Mouse (Mus musculus) stomach, embryonic 14.5 days (tissue): Measurements from ENCODE around the gene Nacc1. TPM values are rescaled to one million over a fixed set of nuclear protein-coding genes. Genes with fewer than 3 reads are reported as not detected.
A peak's percentile ranks its signal among the peaks of the same experiment; 100 is the strongest.

ENCODE experiments used
- ATAC-seq: fragments of 200-750 bp; cut with Nextera tagmentation; 2 replicates; pipeline ENCODE4 v1.8.0; 2017; ENCODE audit warnings: low read depth, moderate TSS enrichment; ENCODE audit not compliant: insufficient number of reproducible peaks, insufficient read depth, low FRiP score
- H3K27ac ChIP-seq: fragments of 300-500 bp; sonication (generic); 2 replicates; pipeline ENCODE4 v1.5.1; 2014; ENCODE audit warnings: mild to moderate bottlenecking, low read length, moderate library complexity, mixed read lengths
- H3K27me3 ChIP-seq: fragments of 300-500 bp; sonication (generic); 2 replicates; pipeline ENCODE4 v1.6.1; 2014; ENCODE audit warnings: low read length, control low read depth, mixed read lengths; ENCODE audit not compliant: control insufficient read depth, insufficient read depth
- H3K36me3 ChIP-seq: fragments of 300-500 bp; sonication (generic); 2 replicates; pipeline ENCODE4 v1.6.1; 2014; ENCODE audit warnings: mild to moderate bottlenecking, control low read depth, low read length, moderate library complexity, mixed read lengths; ENCODE audit not compliant: control insufficient read depth, insufficient read depth
- H3K4me1 ChIP-seq: fragments of 300-500 bp; sonication (generic); 2 replicates; pipeline ENCODE4 v1.6.1; 2014; ENCODE audit warnings: low read length, control low read depth, mixed read lengths; ENCODE audit not compliant: control insufficient read depth, insufficient read depth
- H3K4me2 ChIP-seq: fragments of 300-500 bp; sonication (generic); replicated peaks from 2 replicates; pipeline ENCODE4 v1.6.1; 2014; ENCODE audit warnings: low read depth, low read length, control low read depth
- H3K4me3 ChIP-seq: fragments of 300-500 bp; sonication (generic); 2 replicates; pipeline ENCODE4 v1.5.1; 2014; ENCODE audit warnings: low read depth, low read length, control low read depth
- H3K9ac ChIP-seq: fragments of 300-500 bp; sonication (generic); replicated peaks from 2 replicates; pipeline ENCODE4 v1.6.1; 2014; ENCODE audit warnings: low read depth, mild to moderate bottlenecking, control low read depth, low read length, moderate library complexity, mixed read lengths
- H3K9me3 ChIP-seq: fragments of 300-500 bp; sonication (generic); 2 replicates; pipeline ENCODE4 v1.6.1; 2016; ENCODE audit warnings: low read depth, low read length, control low read depth; ENCODE audit not compliant: control insufficient read depth
- WGBS: fragments of 180-500 bp; shearing (Covaris S2); extraction: QIAGEN DNeasy Blood & Tissue Kit; methylation state at CpG from one replicate; pipeline ENCODE4 v1.1.7; 2014; 5-methylcytosine and 5-hydroxymethylcytosine counted together
- polyA plus RNA-seq: library from polyadenylated mRNA; unstranded; fragments of >200 nt; fragmentation: Nextera tagmentation; extraction: Ambion mirVana; gene quantifications from 2 replicates; pipeline ENCODE4 v1.2.1, GENCODE M21; 2014

Gene Nacc1
- polyA plus RNA-seq, 1 experiment from 2014 or later, result 25.7 TPM

GRCm38 (mm10) chr8:84711933-84712758 lies 24.5 kb upstream of the Nacc1 start:
- H3K9me3 ChIP-seq, result no peaks in the 10 kb centered on the region
- H3K9ac ChIP-seq, result peak overlapping the region; percentile 25; the same call in 1 of the 2 replicates
- peak overlapping the region; percentile 33; the same call in 1 of the 2 replicates for H3K4me2 ChIP-seq
- peak overlapping the region; percentile 83 for H3K27ac ChIP-seq
- H3K4me1 ChIP-seq, result peaks cover 46% of the 10 kb centered on the region
- H3K4me3 ChIP-seq, result no peak overlapping the region
- H3K36me3 ChIP-seq, result peaks cover 19% of the 10 kb centered on the region
- WGBS, result 10% methylated on average over 11 of the region's 11 CpGs
- H3K27me3 ChIP-seq, result peaks cover 13% of the 10 kb centered on the region
- ATAC-seq, result peak; percentile 69

GRCm38 (mm10) chr8:84711312-84711711 lies 23.6 kb upstream of the Nacc1 start:
- no peak overlapping the region for H3K4me2 ChIP-seq
- no peak overlapping the region for H3K4me3 ChIP-seq
- H3K9me3 ChIP-seq, result no peaks in the 10 kb centered on the region
- H3K27ac ChIP-seq, result peak overlapping the region; percentile 83; the same call in 1 of the 2 replicates
- peaks cover 47% of the 10 kb centered on the region for H3K4me1 ChIP-seq
- H3K27me3 ChIP-seq, result peaks cover 11% of the 10 kb centered on the region; the same call in 1 of the 2 replicates
- WGBS, result 64% methylated on average over 3 of the region's 3 CpGs
- peaks cover 12% of the 10 kb centered on the region; the same call in 1 of the 2 replicates for H3K36me3 ChIP-seq
- ATAC-seq, result no peak
- H3K9ac ChIP-seq, result no peak overlapping the region

GRCm38 (mm10) chr8:84709931-84710330 lies 22.3 kb upstream of the Nacc1 start:
- peaks cover 19% of the 10 kb centered on the region; the same call in 1 of the 2 replicates for H3K27me3 ChIP-seq
- H3K27ac ChIP-seq, result no peak overlapping the region
- peaks cover 12% of the 10 kb centered on the region; the same call in 1 of the 2 replicates for H3K36me3 ChIP-seq
- H3K4me3 ChIP-seq, result no peak overlapping the region
- WGBS, result 92% methylated on average over 1 of the region's 1 CpGs
- ATAC-seq, result no peak
- H3K9ac ChIP-seq, result no peak overlapping the region
- H3K4me2 ChIP-seq, result no peak overlapping the region
- H3K4me1 ChIP-seq, result peaks cover 53% of the 10 kb centered on the region
- no peaks in the 10 kb centered on the region for H3K9me3 ChIP-seq

- H3K4me3 ChIP-seq, result no peak overlapping the region
- H3K36me3 ChIP-seq, result peaks cover 12% of the 10 kb centered on the region; the same call in 1 of the 2 replicates
- H3K4me1 ChIP-seq, result peaks cover 55% of the 10 kb centered on the region
- no peaks in the 10 kb centered on the region for H3K9me3 ChIP-seq
- WGBS, result 23% methylated on average over 12 of the region's 12 CpGs
- no peak overlapping the region for H3K27ac ChIP-seq
- H3K27me3 ChIP-seq, result peaks cover 28% of the 10 kb centered on the region; the same call in 1 of the 2 replicates
- no peak overlapping the region for H3K4me2 ChIP-seq
- ATAC-seq, result peak; percentile 40
- H3K9ac ChIP-seq, result no peak overlapping the region
Observed at GRCm38 (mm10) chr8:84708774-84709475, 21.3 kb upstream of the Nacc1 start.

GRCm38 (mm10) chr8:84708071-84708541 lies 20.4 kb upstream of the Nacc1 start:
- Histone ChIP-seq H3K36me3 (peaks cover 9% of the 10 kb centered on the region; the same call in 1 of the 2 replicates), H3K27me3 (peaks cover 35% of the 10 kb centered on the region; the same call in 1 of the 2 replicates), H3K27ac (peak overlapping the region; percentile 66), H3K4me1 (peaks cover 48% of the 10 kb centered on the region), H3K9ac (no peak overlapping the region), H3K4me3 (0 out of 2 replicates have a peak overlapping the region, but pooled peaks have one; percentile 0), H3K9me3 (no peaks in the 10 kb centered on the region), H3K4me2 (peak overlapping the region; percentile 15)
- WGBS, result 26% methylated on average over 15 of the region's 15 CpGs
- ATAC-seq, result no peak

GRCm38 (mm10) chr8:84707267-84707883 lies 19.7 kb upstream of the Nacc1 start:
- H3K27ac ChIP-seq, result peak overlapping the region; percentile 66
- ATAC-seq, result peak; percentile 64
- 23% methylated on average over 22 of the region's 22 CpGs for WGBS
- peaks cover 41% of the 10 kb centered on the region; the same call in 1 of the 2 replicates for H3K27me3 ChIP-seq
- peaks cover 42% of the 10 kb centered on the region for H3K4me1 ChIP-seq
- peak overlapping the region; percentile 15 for H3K4me2 ChIP-seq
- H3K4me3 ChIP-seq, result peak overlapping the region; percentile 20
- H3K9me3 ChIP-seq, result no peaks in the 10 kb centered on the region
- H3K36me3 ChIP-seq, result peaks cover 9% of the 10 kb centered on the region; the same call in 1 of the 2 replicates
- H3K9ac ChIP-seq, result no peak overlapping the region; the same call in 1 of the 2 replicates

- peaks cover 9% of the 10 kb centered on the region; the same call in 1 of the 2 replicates for H3K36me3 ChIP-seq
- 0 out of 2 replicates have a peak, but pooled peaks have one; percentile 7 for ATAC-seq
- WGBS, result 12% methylated on average over 45 of the region's 45 CpGs
- H3K9me3 ChIP-seq, result no peaks in the 10 kb centered on the region
- H3K9ac ChIP-seq, result no peak overlapping the region; the same call in 1 of the 2 replicates
- peaks cover 43% of the 10 kb centered on the region; the same call in 1 of the 2 replicates for H3K27me3 ChIP-seq
- peak overlapping the region; percentile 66; the same call in 1 of the 2 replicates for H3K27ac ChIP-seq
- peak overlapping the region; percentile 20 for H3K4me3 ChIP-seq
- peak overlapping the region; percentile 15 for H3K4me2 ChIP-seq
- peaks cover 41% of the 10 kb centered on the region for H3K4me1 ChIP-seq
Observed at GRCm38 (mm10) chr8:84706610-84707266, 19.1 kb upstream of the Nacc1 start.
